Mouse (Mus musculus) midbrain, embryonic 10.5 days (tissue): ENCODE data around the gene Eva1c. TPM values are rescaled to one million over a fixed set of nuclear protein-coding genes. Genes with fewer than 3 reads are reported as not detected.

Experiments
- DNase-seq: peaks from one replicate; pipeline ENCODE4 v3.0.0-alpha.2; 2017; ENCODE audit warnings: low spot score
- H3K27ac ChIP-seq: fragments of 300-500 bp; sonication (generic); replicated peaks from 2 replicates; pipeline ENCODE4 v1.5.1; 2016; ENCODE audit warnings: mild to moderate bottlenecking
- H3K27me3 ChIP-seq: fragments of 300-500 bp; sonication (generic); 2 replicates; pipeline ENCODE4 v1.6.1; 2016; ENCODE audit warnings: low read depth, mild to moderate bottlenecking; ENCODE audit not compliant: poor library complexity, severe bottlenecking
- H3K36me3 ChIP-seq: fragments of 300-500 bp; sonication (generic); 2 replicates; pipeline ENCODE4 v1.6.1; 2016; ENCODE audit warnings: mild to moderate bottlenecking, moderate library complexity
- H3K4me1 ChIP-seq: fragments of 300-500 bp; sonication (generic); 2 replicates; pipeline ENCODE4 v1.6.1; 2016
- H3K4me3 ChIP-seq: fragments of 300-500 bp; sonication (generic); 2 replicates; pipeline ENCODE4 v1.5.1; 2016; ENCODE audit warnings: mild to moderate bottlenecking, moderate library complexity
- H3K9me3 ChIP-seq: fragments of 300-500 bp; sonication (generic); replicated peaks from 2 replicates; pipeline ENCODE4 v1.6.1; 2016; ENCODE audit warnings: mild to moderate bottlenecking
- WGBS: fragments of 180-500 bp; shearing (Covaris S2); methylation state at CpG from one replicate; pipeline ENCODE4 v1.1.7; 2016; 5-methylcytosine and 5-hydroxymethylcytosine counted together
- polyA plus RNA-seq: library from polyadenylated mRNA; unstranded; fragments of >200 nt; fragmentation: Nextera tagmentation; extraction: Ambion mirVana; gene quantifications from 2 replicates; pipeline ENCODE4 v1.2.1, GENCODE M21; 2016

Gene Eva1c
- polyA plus RNA-seq, 1 experiment from 2014 or later = 0.96 TPM

DNA sequence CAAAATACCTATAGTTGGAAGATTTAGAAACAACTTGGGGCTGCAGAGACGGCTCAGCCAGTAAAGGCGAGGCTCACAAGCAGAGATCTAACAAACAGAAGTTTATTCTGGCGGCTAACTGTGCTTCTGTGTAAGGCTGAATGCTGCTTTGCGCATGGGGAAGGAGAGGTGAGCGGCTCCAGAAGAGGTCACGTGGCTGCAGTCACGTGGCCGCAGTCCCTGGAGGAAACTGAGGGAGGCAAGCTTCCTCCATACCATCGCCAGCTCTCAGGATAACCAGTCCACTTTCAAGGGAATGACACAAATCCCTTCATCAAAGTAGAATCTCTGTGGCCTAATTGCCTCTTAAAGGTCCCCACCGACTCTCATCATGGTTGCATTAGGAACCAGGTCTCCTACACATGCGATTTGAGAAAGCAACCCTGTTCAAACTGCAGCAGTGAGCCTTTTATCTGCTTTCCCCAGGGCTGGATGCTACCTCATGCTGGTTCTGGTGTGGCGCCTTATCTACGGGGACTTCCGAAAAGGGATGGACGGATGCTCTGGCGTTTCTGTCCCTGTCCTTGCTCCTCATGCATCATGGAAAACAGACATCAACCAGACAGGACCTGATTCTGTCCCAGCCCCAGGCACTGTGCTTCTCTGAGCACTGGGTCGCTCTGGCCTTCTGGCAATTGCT lies 84.5 kb downstream of the Eva1c start:
- no peak for DNase-seq
- no peaks in the 10 kb centered on the region for H3K9me3 ChIP-seq
- no peaks in the 10 kb centered on the region for H3K27me3 ChIP-seq
- WGBS = 85% methylated on average over 17 of the region's 17 CpGs
- no peak overlapping the region for H3K4me3 ChIP-seq
- no peaks in the 10 kb centered on the region for H3K36me3 ChIP-seq
- H3K4me1 ChIP-seq = peaks cover 3% of the 10 kb centered on the region
- H3K27ac ChIP-seq = no peak overlapping the region

DNA sequence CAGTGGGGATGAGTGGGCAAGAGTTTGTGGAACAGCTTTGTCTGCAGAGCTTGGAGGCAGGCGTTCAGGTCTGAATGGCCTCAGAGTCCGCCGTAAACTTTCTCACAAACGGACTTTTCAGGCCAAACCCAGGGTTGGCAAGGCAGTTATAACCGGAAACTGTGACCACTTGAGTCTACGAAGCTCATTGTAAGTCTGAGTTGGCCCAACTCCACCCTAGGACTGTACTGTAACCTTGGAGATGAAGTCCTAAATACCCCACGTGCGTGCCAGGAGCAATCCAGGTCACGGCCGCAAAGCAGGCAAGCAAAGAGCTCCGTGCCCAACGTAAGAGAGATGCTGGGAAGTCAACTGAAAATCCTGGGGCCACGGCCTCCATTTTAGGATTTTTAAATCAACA lies 85.2 kb downstream of the Eva1c start:
- H3K4me1 ChIP-seq = peaks cover 7% of the 10 kb centered on the region
- DNase-seq = no peak
- no peaks in the 10 kb centered on the region for H3K36me3 ChIP-seq
- 94% methylated on average over 13 of the region's 13 CpGs for WGBS
- no peaks in the 10 kb centered on the region for H3K27me3 ChIP-seq
- H3K27ac ChIP-seq = no peak overlapping the region
- no peak overlapping the region for H3K4me3 ChIP-seq
- H3K9me3 ChIP-seq = no peaks in the 10 kb centered on the region

DNA sequence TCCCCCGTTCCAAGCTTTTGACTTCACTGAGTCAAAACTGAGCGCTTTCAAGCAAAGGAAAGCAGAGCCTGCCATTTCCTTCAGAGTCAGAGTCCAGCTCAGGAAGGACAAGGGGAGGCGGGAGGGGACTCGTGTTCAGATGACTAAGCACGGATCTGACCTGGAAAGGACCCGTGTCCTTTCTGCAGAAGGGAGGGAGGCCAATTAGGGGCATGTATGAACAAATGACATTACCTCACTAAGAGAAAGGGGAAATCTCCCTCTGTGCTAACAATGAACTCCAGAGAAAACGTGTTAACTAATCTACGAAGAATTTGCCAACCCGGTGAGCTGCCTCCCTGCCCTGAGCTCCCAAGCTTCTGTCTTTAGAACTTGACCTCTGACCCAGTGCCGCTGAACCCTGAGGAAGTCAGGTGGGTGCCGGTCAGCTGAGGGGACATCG lies 89.5 kb downstream of the Eva1c start:
- Histone ChIP-seq H3K36me3 (no peaks in the 10 kb centered on the region), H3K4me1 (peaks cover 7% of the 10 kb centered on the region), H3K27me3 (no peaks in the 10 kb centered on the region), H3K4me3 (no peak overlapping the region), H3K9me3 (no peaks in the 10 kb centered on the region), H3K27ac (no peak overlapping the region)
- WGBS = 45% methylated on average over 12 of the region's 12 CpGs
- DNase-seq = no peak

DNA sequence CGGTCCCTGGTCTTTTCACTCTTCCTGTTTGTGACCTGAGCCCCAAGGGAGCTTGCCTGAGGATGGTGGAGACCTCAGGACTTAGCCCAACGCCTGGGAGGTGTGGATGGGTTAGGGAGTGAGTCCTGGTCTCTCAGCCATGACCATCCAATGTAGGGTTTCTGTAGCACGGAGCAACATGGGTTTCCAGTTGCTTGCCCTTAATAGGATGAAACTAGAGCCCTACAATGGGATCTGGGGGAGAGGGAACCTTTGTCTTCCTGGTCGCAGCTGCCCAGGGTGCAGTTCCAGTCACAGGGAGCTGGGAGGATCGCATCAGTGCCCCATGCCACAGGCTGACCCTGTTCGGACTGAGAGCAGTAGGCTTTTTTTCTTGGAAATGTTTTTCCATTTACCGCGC lies 90.6 kb downstream of the Eva1c start:
- Histone ChIP-seq H3K4me3 (no peak overlapping the region), H3K27me3 (no peaks in the 10 kb centered on the region), H3K27ac (no peak overlapping the region), H3K4me1 (peaks cover 12% of the 10 kb centered on the region), H3K36me3 (peaks cover under 1% of the 10 kb centered on the region), H3K9me3 (no peaks in the 10 kb centered on the region)
- WGBS = 76% methylated on average over 8 of the region's 8 CpGs
- DNase-seq = no peak

DNA sequence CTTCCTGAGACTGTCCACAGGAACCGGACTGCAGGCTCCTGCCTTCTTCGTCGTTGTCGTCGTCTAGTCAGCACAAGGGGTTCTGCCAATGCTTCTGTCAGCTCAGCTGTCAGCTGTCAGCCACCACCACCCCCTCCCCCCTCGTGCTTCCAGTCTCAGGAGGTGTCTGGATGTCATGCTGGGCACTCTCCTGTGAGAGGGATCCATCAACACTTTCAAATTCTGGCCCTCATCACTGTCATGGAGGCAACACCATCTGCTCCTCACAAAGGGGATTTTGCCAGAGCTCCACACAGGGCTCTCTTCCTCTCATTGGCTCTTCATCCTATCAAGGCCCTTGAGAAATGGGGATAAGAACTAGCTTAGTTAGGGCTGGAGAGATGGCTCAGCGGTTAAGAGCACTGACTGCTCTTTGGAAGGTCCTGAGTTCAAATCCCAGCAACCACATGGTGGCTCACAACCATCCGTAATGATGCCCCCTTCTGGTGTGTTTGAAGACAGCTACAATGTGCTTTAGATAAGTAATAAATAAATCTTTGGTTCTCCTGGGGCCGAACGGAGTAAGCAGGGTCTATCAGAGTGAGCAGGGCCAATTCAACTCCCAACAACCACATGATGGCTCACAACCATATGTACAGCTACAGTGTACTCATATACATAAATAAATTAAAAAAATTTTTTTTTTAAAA lies 95.1 kb downstream of the Eva1c start:
- H3K27me3 ChIP-seq = no peaks in the 10 kb centered on the region
- H3K4me3 ChIP-seq = no peak overlapping the region
- 64% methylated on average over 10 of the region's 10 CpGs for WGBS
- H3K4me1 ChIP-seq = peaks cover 5% of the 10 kb centered on the region
- no peaks in the 10 kb centered on the region for H3K9me3 ChIP-seq
- H3K27ac ChIP-seq = 0 out of 2 replicates have a peak overlapping the region, but pooled peaks have one; percentile 23
- no peak for DNase-seq
- H3K36me3 ChIP-seq = peaks cover 28% of the 10 kb centered on the region

DNA sequence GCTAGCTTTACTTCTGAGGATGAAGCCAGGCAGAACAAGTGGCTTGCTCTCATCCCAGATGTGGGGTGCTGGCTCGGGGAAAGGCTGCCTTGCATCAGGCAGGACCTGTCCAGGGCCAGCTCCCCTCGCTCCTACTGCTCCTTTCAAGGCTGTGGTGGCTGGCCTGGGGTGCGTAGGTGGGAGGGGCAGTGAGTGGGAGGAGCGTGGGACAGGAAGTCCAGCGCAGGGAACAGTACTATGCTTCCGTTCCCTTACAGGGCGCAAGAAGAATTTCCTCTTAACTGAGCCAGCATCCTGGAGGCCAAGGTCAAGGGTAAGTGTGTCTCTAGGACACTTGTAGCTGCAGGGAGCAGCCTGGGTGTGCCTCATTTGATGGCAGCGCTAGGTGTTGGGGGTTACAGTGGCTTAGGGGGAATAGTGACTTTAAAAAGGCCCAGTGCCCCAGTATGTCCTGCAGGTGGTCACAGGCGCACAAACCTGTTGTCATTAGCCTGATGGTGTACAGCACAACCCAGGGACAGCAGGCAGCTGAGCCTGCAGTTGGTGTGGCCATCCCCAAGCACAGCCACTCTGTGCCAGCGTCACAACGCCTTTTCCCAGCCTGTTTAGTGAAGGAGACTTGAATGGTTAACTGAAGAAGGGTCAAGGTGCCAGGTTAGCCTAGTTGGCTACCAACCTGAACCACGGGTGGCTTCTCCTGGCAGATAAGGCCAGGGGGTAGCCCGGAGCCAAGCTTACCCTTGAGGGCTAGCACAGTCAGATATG lies 98.3 kb downstream of the Eva1c start:
- Histone ChIP-seq H3K36me3 (peaks cover 60% of the 10 kb centered on the region), H3K4me3 (no peak overlapping the region), H3K9me3 (no peaks in the 10 kb centered on the region), H3K4me1 (peaks cover 5% of the 10 kb centered on the region), H3K27ac (no peak overlapping the region), H3K27me3 (no peaks in the 10 kb centered on the region)
- no peak for DNase-seq
- WGBS = 92% methylated on average over 13 of the region's 13 CpGs

DNA sequence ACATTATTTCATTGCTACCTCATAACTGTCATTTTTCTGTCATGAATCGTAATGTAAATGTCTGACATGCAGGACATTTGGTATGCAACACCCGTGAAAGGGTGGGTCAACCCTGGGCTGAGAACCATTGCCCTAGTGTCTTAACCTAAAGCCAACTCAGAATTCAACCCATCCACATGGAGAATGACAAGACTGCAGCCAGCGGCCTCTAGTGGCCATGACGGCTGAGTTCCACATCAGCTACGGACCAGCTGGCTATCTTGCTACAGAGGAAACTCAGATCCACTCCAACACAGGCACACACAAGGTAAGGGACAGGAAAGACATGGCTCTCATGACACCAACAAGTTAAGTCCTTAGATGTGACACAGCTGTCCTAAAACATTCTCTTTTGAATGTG lies 98.9 kb downstream of the Eva1c start:
- Histone ChIP-seq H3K27me3 (no peaks in the 10 kb centered on the region), H3K4me1 (peaks cover 5% of the 10 kb centered on the region), H3K4me3 (no peak overlapping the region), H3K9me3 (no peaks in the 10 kb centered on the region), H3K36me3 (peaks cover 67% of the 10 kb centered on the region), H3K27ac (no peak overlapping the region)
- peak; percentile 65 for DNase-seq
- 32% methylated on average over 5 of the region's 5 CpGs for whole genome bisulfite sequencing

DNA sequence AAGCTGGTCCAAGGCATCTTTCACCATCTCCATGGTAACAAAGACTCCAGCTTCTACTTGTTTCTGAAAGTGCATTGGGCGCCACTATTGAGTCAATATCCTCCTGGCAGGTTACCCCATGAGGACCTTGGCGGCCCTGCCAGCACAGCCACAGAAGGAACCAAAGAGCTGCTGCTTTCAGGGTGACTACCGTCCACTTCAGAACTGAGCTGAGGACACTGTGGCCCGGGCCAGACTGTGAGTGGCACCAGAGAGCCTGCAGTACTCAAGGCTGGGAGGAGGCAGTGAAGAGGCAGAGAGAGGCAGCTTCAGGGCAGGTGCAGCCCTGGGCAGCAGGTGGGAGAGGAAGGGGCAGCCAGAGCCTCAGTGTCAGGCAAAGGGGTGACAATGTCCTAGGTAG lies 100.9 kb downstream of the Eva1c start:
- no peaks in the 10 kb centered on the region for H3K9me3 ChIP-seq
- 93% methylated on average over 4 of the region's 4 CpGs for WGBS
- DNase-seq = no peak
- H3K36me3 ChIP-seq = peaks cover 71% of the 10 kb centered on the region
- H3K4me1 ChIP-seq = no peaks in the 10 kb centered on the region
- no peak overlapping the region for H3K4me3 ChIP-seq
- H3K27me3 ChIP-seq = no peaks in the 10 kb centered on the region
- no peak overlapping the region for H3K27ac ChIP-seq

DNA sequence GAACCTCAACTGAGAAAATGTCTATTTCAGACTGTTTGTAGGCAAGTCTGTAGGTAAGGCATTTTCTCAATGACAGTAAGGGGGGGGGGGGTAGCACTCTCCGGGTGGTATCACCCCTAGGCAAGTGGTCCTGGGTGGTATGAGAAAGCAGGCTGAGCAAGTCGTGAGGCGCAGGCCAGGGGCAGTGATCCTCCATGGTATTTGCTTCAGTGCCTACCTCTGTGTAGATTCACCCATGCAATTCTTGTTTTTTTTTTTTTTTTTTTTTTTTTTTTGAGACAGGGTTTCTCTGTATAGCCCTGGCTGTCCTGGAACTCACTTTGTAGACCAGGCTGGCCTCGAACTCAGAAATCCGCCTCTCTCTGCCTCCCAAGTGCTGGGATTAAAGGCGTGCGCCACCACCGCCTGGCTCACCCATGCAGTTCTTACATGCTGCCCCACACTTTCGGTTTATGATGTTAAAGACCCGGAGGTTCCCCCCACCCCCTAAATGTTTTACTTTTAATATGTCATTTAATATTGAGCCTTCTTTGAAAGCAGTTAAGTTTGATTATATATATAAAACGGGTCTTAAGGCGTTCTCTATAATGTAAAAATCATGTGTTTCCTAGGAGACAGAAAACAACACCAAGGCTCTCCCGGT lies 107.1 kb downstream of the Eva1c start:
- peaks cover 33% of the 10 kb centered on the region for H3K36me3 ChIP-seq
- no peaks in the 10 kb centered on the region for H3K9me3 ChIP-seq
- no peaks in the 10 kb centered on the region for H3K27me3 ChIP-seq
- peak overlapping the region; percentile 86 for H3K4me3 ChIP-seq
- H3K4me1 ChIP-seq = peaks cover 20% of the 10 kb centered on the region
- no peak for DNase-seq
- WGBS = 26% methylated on average over 13 of the region's 13 CpGs
- peak overlapping the region; percentile 93 for H3K27ac ChIP-seq

DNA sequence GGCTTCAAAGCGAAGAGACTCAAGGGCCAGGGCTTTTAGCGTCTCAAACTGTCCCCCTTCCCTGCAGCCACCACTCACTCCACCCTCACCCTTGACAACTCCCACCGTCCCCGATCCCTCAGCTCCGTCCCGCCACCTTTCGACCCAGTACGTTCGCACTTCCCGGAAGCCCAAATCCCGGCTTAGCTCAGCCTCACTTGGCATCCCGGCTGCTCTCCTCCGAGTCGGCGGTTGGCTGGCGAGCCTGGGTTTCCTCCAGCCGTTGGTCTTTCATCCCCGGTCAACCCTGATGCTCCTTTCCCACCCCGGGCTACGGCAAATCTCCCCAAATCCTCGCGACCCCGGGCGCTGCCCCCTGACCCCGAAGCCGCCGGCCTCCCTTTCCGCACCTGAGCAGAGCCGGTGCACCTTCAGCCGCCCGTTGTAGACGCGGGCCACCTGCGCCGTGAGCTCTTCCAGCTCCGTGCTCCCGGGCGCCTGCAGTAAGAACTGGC lies 107.7 kb downstream of the Eva1c start:
- H3K4me3 ChIP-seq = peak overlapping the region; percentile 86
- H3K27ac ChIP-seq = peak overlapping the region; percentile 93
- WGBS = under 1% methylated on average over 38 of the region's 38 CpGs
- no peaks in the 10 kb centered on the region for H3K9me3 ChIP-seq
- peaks cover 28% of the 10 kb centered on the region for H3K36me3 ChIP-seq
- no peaks in the 10 kb centered on the region for H3K27me3 ChIP-seq
- DNase-seq = peak; percentile 75
- peaks cover 20% of the 10 kb centered on the region for H3K4me1 ChIP-seq

DNA sequence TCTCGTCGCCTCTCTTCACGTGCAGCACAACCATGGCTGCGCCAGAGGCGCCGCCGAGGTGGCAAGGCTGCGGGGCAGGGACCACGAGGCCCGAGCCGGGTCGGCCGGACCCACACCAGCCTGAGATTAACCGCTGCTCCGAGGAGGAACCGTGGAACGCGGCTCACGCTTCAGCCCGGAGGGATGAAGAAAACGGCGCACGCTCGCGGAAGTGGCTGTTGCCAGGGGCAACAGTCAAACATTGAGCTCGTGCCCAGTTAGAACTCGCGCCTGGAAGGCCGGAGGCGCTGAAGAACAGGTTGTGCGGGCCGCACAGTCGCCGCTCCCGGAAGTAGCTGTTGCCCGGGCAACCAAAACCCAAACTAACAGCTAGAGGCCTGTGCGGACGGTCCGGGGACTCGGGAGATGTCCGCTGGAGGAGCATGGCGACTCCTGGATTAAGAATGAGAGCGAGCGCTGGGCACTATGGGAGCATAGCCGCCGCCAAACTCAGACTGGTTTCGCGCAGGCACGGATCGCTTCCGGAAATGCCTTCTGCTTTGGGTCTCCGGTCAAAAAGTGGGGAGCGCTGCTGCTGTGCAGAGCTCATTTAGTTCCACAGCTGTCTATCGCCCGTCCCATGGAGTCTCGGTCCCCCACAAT lies 108.3 kb downstream of the Eva1c start, which contains the start of gene Cfap298:
Cfap298 (minus strand) TSS at position 428 of the 642 bp plus-strand sequence.
- peaks cover 22% of the 10 kb centered on the region for H3K36me3 ChIP-seq
- H3K27me3 ChIP-seq = no peaks in the 10 kb centered on the region
- under 1% methylated on average over 56 of the region's 56 CpGs for WGBS
- H3K9me3 ChIP-seq = no peaks in the 10 kb centered on the region
- H3K27ac ChIP-seq = peak within 1 kb of the TSS; percentile 93
- peaks cover 20% of the 10 kb centered on the region for H3K4me1 ChIP-seq
- H3K4me3 ChIP-seq = peak within 1 kb of the TSS; percentile 86
- peak; percentile 99 for DNase-seq

DNA sequence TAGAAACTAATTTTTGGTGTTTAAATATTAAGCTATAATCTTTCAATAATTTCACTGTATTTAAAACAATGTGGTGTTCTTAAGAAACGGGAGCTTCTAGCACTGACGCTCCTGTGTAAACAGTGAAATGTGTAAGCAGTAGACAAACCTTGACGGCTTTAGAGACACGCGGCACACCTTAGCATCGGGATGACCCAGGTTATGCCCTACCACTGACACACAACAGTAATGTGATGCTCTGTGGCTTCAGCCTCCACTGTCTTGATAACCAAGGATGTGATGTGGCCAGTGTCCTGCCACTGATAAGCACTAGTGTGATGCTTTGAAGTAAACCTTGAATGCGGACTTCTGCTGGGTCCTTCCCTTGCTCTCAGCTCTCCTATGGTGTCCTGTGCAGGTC lies 114.7 kb downstream of the Eva1c start:
- 94% methylated on average over 7 of the region's 7 CpGs for WGBS
- no peak for DNase-seq
- peaks cover 37% of the 10 kb centered on the region for H3K36me3 ChIP-seq

More for the DNA sequence above, 114.7 kb downstream of the Eva1c start:
- no peaks in the 10 kb centered on the region for H3K9me3 ChIP-seq
- H3K4me1 ChIP-seq = no peaks in the 10 kb centered on the region
- H3K27me3 ChIP-seq = no peaks in the 10 kb centered on the region
- H3K27ac ChIP-seq = no peak overlapping the region
- no peak overlapping the region for H3K4me3 ChIP-seq
